Comparison of ENCODE assay signal across 17 mouse cellular contexts in genomic region chrX:150147021-150147685, GRCm38 (mm10).
"Had no signal": no experiment of that assay in that cellular context is flagged by ENCODE, and none has a peak within 500 bp of the region (broad histone marks: within the 10 kb centered on the region; RNA-seq: fewer than 3 reads in every experiment).

No protein-coding gene starts in this region.

- H3K36me3 ChIP-seq: midbrain, embryonic 10.5 days; midbrain, embryonic 12.5 days; neural tube, embryonic 13.5 days; neural tube, embryonic 15.5 days had no signal

- H3K27me3 ChIP-seq: midbrain, embryonic 12.5 days; neural tube, embryonic 13.5 days; neural tube, embryonic 15.5 days had no signal

- H3K4me3 ChIP-seq: midbrain, embryonic 10.5 days; midbrain, embryonic 12.5 days; myocyte; neural tube, embryonic 13.5 days; neural tube, embryonic 15.5 days had no signal

- DNase-seq: lung, embryonic 14.5 days; lung, postnatal 10 days; lung, postnatal 4 days; midbrain, embryonic 14.5 days; retina, postnatal 1 day; right cerebral cortex, adult 18-20 months; right cerebral cortex, postnatal 25 days; right cerebral cortex, postnatal 4 days; spleen, adult 18-20 months; thymus, adult 18-20 months; thymus, postnatal 14 days; thymus, postnatal 36 days had no signal

- H3K4me1 ChIP-seq: midbrain, embryonic 10.5 days; midbrain, embryonic 12.5 days; neural tube, embryonic 13.5 days; neural tube, embryonic 15.5 days had no signal

- H3K27ac ChIP-seq: midbrain, embryonic 10.5 days; midbrain, embryonic 12.5 days; neural tube, embryonic 13.5 days; neural tube, embryonic 15.5 days had no signal

- H3K9me3 ChIP-seq: midbrain, embryonic 12.5 days; neural tube, embryonic 13.5 days had no signal
